26 mouse cellular contexts compared by ENCODE assay signal in genomic region chr17:78333275-78333674, GRCm38 (mm10).
"Had no signal": no experiment of that assay in that cellular context is flagged by ENCODE, and none has a peak within 500 bp of the region (broad histone marks: within the 10 kb centered on the region; RNA-seq: fewer than 3 reads in every experiment).

No protein-coding gene starts in this region.

- H3K27ac ChIP-seq: forebrain, embryonic 15.5 days; heart, embryonic 13.5 days; heart, embryonic 15.5 days; hindbrain, embryonic 13.5 days; hindbrain, embryonic 15.5 days; hindbrain, postnatal 0 days; kidney, embryonic 15.5 days; kidney, postnatal 0 days; limb, embryonic 13.5 days; limb, embryonic 15.5 days; liver, embryonic 12.5 days had no signal

- DNase-seq: forebrain, postnatal 0 days; gastrocnemius, postnatal 36 days; heart, adult 18-20 months; heart, postnatal 10 days; heart, postnatal 36 days; kidney, adult 11 months; kidney, adult 2 months; kidney, adult 9 months; kidney, postnatal 14 days; kidney, postnatal 36 days; layer of hippocampus, adult 9-11 months; layer of hippocampus, postnatal 36 days; left cerebral cortex, postnatal 4 days had no signal

- H3K4me2 ChIP-seq: forebrain, embryonic 15.5 days; heart, embryonic 11.5 days; heart, embryonic 13.5 days; heart, embryonic 15.5 days; hindbrain, embryonic 13.5 days; hindbrain, embryonic 15.5 days; kidney, embryonic 15.5 days; limb, embryonic 13.5 days; limb, embryonic 15.5 days; liver, embryonic 12.5 days had no signal

- H3K4me1 ChIP-seq: limb, embryonic 15.5 days had no signal

- H3K27me3 ChIP-seq: forebrain, embryonic 15.5 days; heart, embryonic 15.5 days; hindbrain, embryonic 13.5 days; hindbrain, embryonic 15.5 days; kidney, embryonic 15.5 days; limb, embryonic 13.5 days; limb, embryonic 15.5 days; liver, embryonic 12.5 days had no signal

- H3K4me3 ChIP-seq: forebrain, embryonic 15.5 days; heart, embryonic 13.5 days; heart, embryonic 15.5 days; hindbrain, embryonic 13.5 days; hindbrain, embryonic 15.5 days; kidney, embryonic 15.5 days; limb, embryonic 13.5 days; limb, embryonic 15.5 days; liver, embryonic 12.5 days had no signal

- H3K9ac ChIP-seq: forebrain, embryonic 15.5 days; forebrain, postnatal 0 days; heart, embryonic 13.5 days; heart, embryonic 15.5 days; hindbrain, embryonic 13.5 days; hindbrain, embryonic 15.5 days; kidney, embryonic 15.5 days; limb, embryonic 13.5 days; limb, embryonic 15.5 days; liver, embryonic 12.5 days had no signal

- H3K9me3 ChIP-seq: forebrain, embryonic 15.5 days; heart, embryonic 13.5 days; heart, embryonic 15.5 days; hindbrain, embryonic 13.5 days; hindbrain, embryonic 15.5 days; kidney, embryonic 15.5 days; limb, embryonic 13.5 days; limb, embryonic 15.5 days; liver, embryonic 12.5 days had no signal

- ATAC-seq: forebrain, embryonic 15.5 days; forebrain, postnatal 0 days; hindbrain, postnatal 0 days; intestine, embryonic 16.5 days; liver, embryonic 12.5 days had no signal

- H3K36me3 ChIP-seq: forebrain, embryonic 15.5 days; heart, embryonic 15.5 days had no signal
